ENCODE assay signal across 22 mouse cellular contexts in the genomic region with DNA sequence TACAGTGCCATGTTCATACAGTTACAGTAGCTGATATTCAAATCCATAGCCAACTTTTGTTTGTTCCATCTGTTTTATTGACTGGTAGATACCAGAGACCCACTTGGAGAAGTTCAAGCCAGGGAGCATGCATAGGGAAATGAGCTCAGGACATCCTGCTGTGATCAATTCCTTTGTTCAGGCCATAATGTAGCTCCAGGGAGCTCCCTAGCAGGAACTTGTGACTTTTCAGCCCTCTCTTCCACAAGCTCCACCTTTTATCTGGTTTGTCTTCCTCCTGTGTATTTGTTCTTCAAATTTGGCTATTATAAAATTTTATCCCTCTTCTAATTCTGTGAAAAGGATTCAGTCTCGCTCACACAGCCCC. TPM values are rescaled to one million over a fixed set of nuclear protein-coding genes. Genes with fewer than 3 reads are reported as not detected.
A peak's percentile ranks its signal among the peaks of the same experiment; 100 is the strongest.
DNase-seq lines count a peak whose midpoint lies in the region; ATAC-seq and TF ChIP-seq lines count a peak whose summit lies in the region.
"Had no signal": no experiment of that assay in that cellular context is flagged by ENCODE, and none has a peak within 500 bp of the region (broad histone marks: within the 10 kb centered on the region; RNA-seq: fewer than 3 reads in every experiment).

No protein-coding gene starts in this region.

- no peak overlapping the region for H3K9ac ChIP-seq in hindbrain, postnatal 0 days (replicated peaks; ENCODE audit: low read length)
- no peak overlapping the region for H3K9ac ChIP-seq in midbrain, embryonic 15.5 days
- no peak overlapping the region for H3K9ac ChIP-seq in midbrain, embryonic 13.5 days (replicated peaks)
- H3K9ac ChIP-seq: embryonic facial prominence, embryonic 12.5 days; embryonic facial prominence, embryonic 15.5 days; forebrain, postnatal 0 days; heart, embryonic 12.5 days; heart, embryonic 15.5 days; hindbrain, embryonic 14.5 days had no signal

- TF ChIP-seq CTCF in hindbrain, postnatal 0 days (IDR thresholded peaks at IDR 0.05; ENCODE audit: low read depth): no peak
- no peak for TF ChIP-seq CTCF in cerebellum, adult 2 months (IDR thresholded peaks at IDR 0.05; ENCODE audit: borderline replicate concordance, insufficient read depth, low read depth, low read length)

- DNase-seq in hindbrain, embryonic 10.5 days (ENCODE audit: low spot score): no peak
- no peak for DNase-seq in hindbrain, postnatal 0 days (ENCODE audit: low spot score)
- no peak for DNase-seq in limb, embryonic 10.5 days (ENCODE audit: low spot score)
- no peak for DNase-seq in cerebellum, adult 2 months
- DNase-seq: cerebellum, adult 18-20 months; cerebellum, adult 9-11 months; cerebellum, postnatal 25 days; forebrain, postnatal 0 days; gastrocnemius, adult 2 months; gastrocnemius, postnatal 14 days; heart, adult 11 months; heart, postnatal 14 days; heart, postnatal 4 days had no signal

- H3K27me3 ChIP-seq in hindbrain, embryonic 10.5 days (ENCODE audit: insufficient read depth, poor library complexity, severe bottlenecking): no peaks in the 10 kb centered on the region
- no peaks in the 10 kb centered on the region for H3K27me3 ChIP-seq in hindbrain, postnatal 0 days (ENCODE audit: insufficient read depth, low read length)
- no peaks in the 10 kb centered on the region for H3K27me3 ChIP-seq in midbrain, embryonic 15.5 days (replicated peaks)
- no peaks in the 10 kb centered on the region for H3K27me3 ChIP-seq in midbrain, embryonic 13.5 days
- H3K27me3 ChIP-seq in limb, embryonic 10.5 days (ENCODE audit: low read depth, poor library complexity, severe bottlenecking): no peaks in the 10 kb centered on the region
- no peaks in the 10 kb centered on the region for H3K27me3 ChIP-seq in cerebellum, adult 2 months (ENCODE audit: control insufficient read depth, insufficient read depth, low read length)
- H3K27me3 ChIP-seq: embryonic facial prominence, embryonic 12.5 days; embryonic facial prominence, embryonic 15.5 days; heart, embryonic 12.5 days; heart, embryonic 15.5 days had no signal

- peaks cover 37% of the 10 kb centered on the region for H3K4me1 ChIP-seq in hindbrain, embryonic 10.5 days (replicated peaks)
- no peaks in the 10 kb centered on the region for H3K4me1 ChIP-seq in hindbrain, postnatal 0 days (ENCODE audit: insufficient read depth, low read length)
- H3K4me1 ChIP-seq in midbrain, embryonic 15.5 days: peaks cover 4% of the 10 kb centered on the region; the same call in 1 of the 2 replicates
- peaks cover 26% of the 10 kb centered on the region for H3K4me1 ChIP-seq in midbrain, embryonic 13.5 days (replicated peaks)
- H3K4me1 ChIP-seq in limb, embryonic 10.5 days: peaks cover 39% of the 10 kb centered on the region
- no peaks in the 10 kb centered on the region for H3K4me1 ChIP-seq in cerebellum, adult 2 months (ENCODE audit: control insufficient read depth, insufficient read depth, low read length)
- H3K4me1 ChIP-seq: embryonic facial prominence, embryonic 15.5 days; heart, embryonic 12.5 days; heart, embryonic 15.5 days had no signal

- H3K36me3 ChIP-seq in hindbrain, embryonic 10.5 days: no peaks in the 10 kb centered on the region
- no peaks in the 10 kb centered on the region for H3K36me3 ChIP-seq in hindbrain, postnatal 0 days (ENCODE audit: insufficient read depth, low read length)
- H3K36me3 ChIP-seq in midbrain, embryonic 15.5 days (replicated peaks): no peaks in the 10 kb centered on the region
- H3K36me3 ChIP-seq in midbrain, embryonic 13.5 days: no peaks in the 10 kb centered on the region
- H3K36me3 ChIP-seq in limb, embryonic 10.5 days: no peaks in the 10 kb centered on the region
- H3K36me3 ChIP-seq: embryonic facial prominence, embryonic 12.5 days; embryonic facial prominence, embryonic 15.5 days; heart, embryonic 12.5 days; heart, embryonic 15.5 days had no signal

- ATAC-seq in hindbrain, postnatal 0 days: no peak
- ATAC-seq in midbrain, embryonic 15.5 days (replicated peaks): 0 out of 2 replicates have a peak, but pooled peaks have one; percentile 1
- ATAC-seq in midbrain, embryonic 13.5 days: no peak
- ATAC-seq: forebrain, embryonic 14.5 days had no signal

- H3K4me2 ChIP-seq in hindbrain, postnatal 0 days (ENCODE audit: low read depth, low read length): no peak overlapping the region
- H3K4me2 ChIP-seq in midbrain, embryonic 15.5 days: no peak overlapping the region
- no peak overlapping the region for H3K4me2 ChIP-seq in midbrain, embryonic 13.5 days (replicated peaks)
- H3K4me2 ChIP-seq: embryonic facial prominence, embryonic 12.5 days; embryonic facial prominence, embryonic 15.5 days; heart, embryonic 12.5 days; heart, embryonic 15.5 days; hindbrain, embryonic 14.5 days had no signal

- WGBS in hindbrain, embryonic 10.5 days: 36% methylated on average over 1 of the region's 1 CpGs
- 69% methylated on average over 1 of the region's 1 CpGs for WGBS in hindbrain, postnatal 0 days
- WGBS in midbrain, embryonic 15.5 days: 52% methylated on average over 1 of the region's 1 CpGs
- 44% methylated on average over 1 of the region's 1 CpGs for WGBS in midbrain, embryonic 13.5 days
- WGBS in limb, embryonic 10.5 days: 49% methylated on average over 1 of the region's 1 CpGs
- 85% methylated on average over 1 of the region's 1 CpGs for WGBS in cerebellum, adult 2 months

- peak overlapping the region; percentile 72 for H3K27ac ChIP-seq in hindbrain, embryonic 10.5 days
- no peak overlapping the region for H3K27ac ChIP-seq in hindbrain, postnatal 0 days
- no peak overlapping the region for H3K27ac ChIP-seq in midbrain, embryonic 15.5 days
- H3K27ac ChIP-seq in midbrain, embryonic 13.5 days: no peak overlapping the region
- peak overlapping the region; percentile 21; the same call in 1 of the 2 replicates for H3K27ac ChIP-seq in limb, embryonic 10.5 days
- H3K27ac ChIP-seq in cerebellum, adult 2 months (ENCODE audit: insufficient read depth, low read length): no peak overlapping the region
- H3K27ac ChIP-seq: embryonic facial prominence, embryonic 12.5 days; embryonic facial prominence, embryonic 15.5 days; gastrocnemius, adult 2 months; heart, embryonic 15.5 days; hindbrain, embryonic 14.5 days had no signal

- H3K4me3 ChIP-seq in hindbrain, embryonic 10.5 days: no peak overlapping the region
- H3K4me3 ChIP-seq in hindbrain, postnatal 0 days (ENCODE audit: low read length): no peak overlapping the region
- H3K4me3 ChIP-seq in midbrain, embryonic 15.5 days: no peak overlapping the region
- H3K4me3 ChIP-seq in midbrain, embryonic 13.5 days (replicated peaks): no peak overlapping the region
- no peak overlapping the region for H3K4me3 ChIP-seq in limb, embryonic 10.5 days
- no peak overlapping the region for H3K4me3 ChIP-seq in cerebellum, adult 2 months (replicated peaks; ENCODE audit: insufficient read depth, low read depth, low read length)
- H3K4me3 ChIP-seq: embryonic facial prominence, embryonic 12.5 days; embryonic facial prominence, embryonic 15.5 days; gastrocnemius, adult 2 months; heart, embryonic 12.5 days; heart, embryonic 15.5 days had no signal

- H3K9me3 ChIP-seq in hindbrain, embryonic 10.5 days: no peaks in the 10 kb centered on the region
- H3K9me3 ChIP-seq in hindbrain, postnatal 0 days (ENCODE audit: low read length): no peaks in the 10 kb centered on the region
- no peaks in the 10 kb centered on the region for H3K9me3 ChIP-seq in midbrain, embryonic 15.5 days
- no peaks in the 10 kb centered on the region for H3K9me3 ChIP-seq in midbrain, embryonic 13.5 days
- no peaks in the 10 kb centered on the region for H3K9me3 ChIP-seq in limb, embryonic 10.5 days (replicated peaks)
- H3K9me3 ChIP-seq: embryonic facial prominence, embryonic 12.5 days; embryonic facial prominence, embryonic 15.5 days; heart, embryonic 12.5 days; heart, embryonic 15.5 days had no signal

- TF ChIP-seq POLR2A in cerebellum, adult 2 months (IDR thresholded peaks at IDR 0.05; ENCODE audit: borderline replicate concordance, insufficient read depth, low read length): no peak

RNA-seq across cellular contexts. Expression of a gene that starts 45.9 kb away (rescaled TPM):
- polyA plus RNA-seq in hindbrain, embryonic 10.5 days (2016; fragmentation: Nextera tagmentation; extraction: Ambion mirVana): 99.8 and 130 TPM in 2 replicates
- total RNA-seq in hindbrain, postnatal 0 days (2014; rRNA removed): 104 and 127 TPM in 2 replicates
- 66.9 and 83.8 TPM in 2 replicates for polyA plus RNA-seq in hindbrain, postnatal 0 days (2015; fragmentation: Nextera tagmentation; extraction: Ambion mirVana)
- polyA plus RNA-seq in midbrain, embryonic 15.5 days (2015; fragmentation: Nextera tagmentation; extraction: Ambion mirVana): 89.0 and 101 TPM in 2 replicates
- polyA plus RNA-seq in midbrain, embryonic 13.5 days (2015; fragmentation: Nextera tagmentation; extraction: Ambion mirVana): 54.7 and 72.3 TPM in 2 replicates
- polyA plus RNA-seq in limb, embryonic 10.5 days (2016; fragmentation: Nextera tagmentation; extraction: Ambion mirVana): 109 and 248 TPM in 2 replicates
- polyA plus RNA-seq in cerebellum, adult 2 months (2012; rRNA removed): 9.0 and 11.6 TPM in 2 replicates
- total RNA-seq: MEL had no signal

RNA-seq across cellular contexts. Expression of a gene that starts 50.1 kb away (rescaled TPM):
- 33.8 and 36.4 TPM in 2 replicates for polyA plus RNA-seq in hindbrain, embryonic 10.5 days (2016; fragmentation: Nextera tagmentation; extraction: Ambion mirVana)
- 68.9 and 76.1 TPM in 2 replicates for total RNA-seq in hindbrain, postnatal 0 days (2014; rRNA removed)
- polyA plus RNA-seq in hindbrain, postnatal 0 days (2015; fragmentation: Nextera tagmentation; extraction: Ambion mirVana): 39.1 and 40.2 TPM in 2 replicates
- polyA plus RNA-seq in midbrain, embryonic 15.5 days (2015; fragmentation: Nextera tagmentation; extraction: Ambion mirVana): 46.0 and 47.5 TPM in 2 replicates
- polyA plus RNA-seq in midbrain, embryonic 13.5 days (2015; fragmentation: Nextera tagmentation; extraction: Ambion mirVana): 39.0 and 39.9 TPM in 2 replicates
- polyA plus RNA-seq in limb, embryonic 10.5 days (2016; fragmentation: Nextera tagmentation; extraction: Ambion mirVana): 84.3 and 89.6 TPM in 2 replicates
- 42.8 and 47.0 TPM in 2 replicates for polyA plus RNA-seq in cerebellum, adult 2 months (2012; rRNA removed)

Comparison
In these comparisons a context has a peak if more than half of its experiments do, and no peak if none do; other contexts are left out.
1. H3K27ac ChIP-seq: peak in hindbrain, embryonic 10.5 days (single experiment) and limb, embryonic 10.5 days (single experiment); none in hindbrain, postnatal 0 days (single experiment), midbrain, embryonic 15.5 days (single experiment), midbrain, embryonic 13.5 days (single experiment) and cerebellum, adult 2 months (single experiment).